Mouse (Mus musculus): ENCODE results near the gene Ube2q2. TPM values are rescaled to one million over a fixed set of nuclear protein-coding genes. Genes with fewer than 3 reads are reported as not detected.

The Ube2q2 gene
- total and polyA plus RNA-seq, 3 experiments: 13.1 to 24.4 (median 24.1) TPM

GRCm38 (mm10) chr9:55125735-55126134 is 22.9 kb upstream of the Ube2q2 start:
- H3K9me3 ChIP-seq (replicated peaks; ENCODE audit: low read length): no peaks in the 10 kb centered on the region
- in situ Hi-C loops (cut with MboI; ENCODE audit: low pct_ligation_motif_present, low pct_unique_long_range_greater_than_20kb, low sequenced_read_pairs) (no loop called here), dilution Hi-C loops (cut with MboI; ENCODE audit: extremely low pct_ligation_motif_present, extremely low pct_unique_long_range_greater_than_20kb, low sequenced_read_pairs) (no loop called here)
- H3K79me2 ChIP-seq (replicated peaks; ENCODE audit: control insufficient read depth, extremely low read depth, insufficient read depth, poor library complexity, severe bottlenecking): no peaks in the 10 kb centered on the region
- H3K4me2 ChIP-seq (ENCODE audit: insufficient read depth, low read depth, poor library complexity, severe bottlenecking): no peak overlapping the region
- H3K27me3 ChIP-seq (replicated peaks): no peaks in the 10 kb centered on the region
- no peak overlapping the region for H3K9ac ChIP-seq (ENCODE audit: insufficient read depth, low read depth)
- peaks cover 3 to 14% of the 10 kb centered on the region in 2 experiments; a peak in 3 of 4 replicates for H3K4me1 ChIP-seq (ENCODE audit: control insufficient read depth in 1 of 2, insufficient read depth in 2 of 2)
- no peak overlapping the region for H3K4me3 ChIP-seq (replicated peaks in 1 of 3; ENCODE audit: low read depth in 2 of 3, low read length in 2 of 3, poor library complexity in 1 of 3)
- H3K27ac ChIP-seq (ENCODE audit: insufficient read depth, low read depth): no peak overlapping the region
- no peaks in the 10 kb centered on the region for H3K36me3 ChIP-seq (replicated peaks in 1 of 2; ENCODE audit: control insufficient read depth in 1 of 2, insufficient read depth in 1 of 2, low read length in 1 of 2)
- no peak for TF ChIP-seq JUN (IDR thresholded peaks at IDR 0.05; ENCODE audit: insufficient read depth, low read depth, low read length)
- no peak for TF ChIP-seq POLR2AphosphoS2 (IDR thresholded peaks at IDR 0.05; ENCODE audit: low read depth, low read length)
- no peak for TF ChIP-seq MXI1 (IDR thresholded peaks at IDR 0.05; ENCODE audit: low read depth, low read length)
- TF ChIP-seq NRF1 (IDR thresholded peaks at IDR 0.05; ENCODE audit: low read depth, low read length): no peak
- TF ChIP-seq BHLHE40 (IDR thresholded peaks at IDR 0.05; ENCODE audit: low read depth, low read length): no peak
- TF ChIP-seq KAT2A (IDR thresholded peaks at IDR 0.05; ENCODE audit: insufficient replicate concordance, low read length): no peak
- TF ChIP-seq JUND (conservative IDR thresholded peaks at IDR 0.05; ENCODE audit: low read depth, low read length): no peak
- no peak for TF ChIP-seq MYC (IDR thresholded peaks at IDR 0.05; ENCODE audit: low read depth, low read length)
- TF ChIP-seq TCF12 (IDR thresholded peaks at IDR 0.05; ENCODE audit: low read depth, low read length): no peak
- TF ChIP-seq ZMIZ1 (IDR thresholded peaks at IDR 0.05; ENCODE audit: low read depth, low read length): no peak
- no peak for TF ChIP-seq CHD1 (IDR thresholded peaks at IDR 0.05; ENCODE audit: low read depth, low read length)
- no peak for TF ChIP-seq RAD21 (IDR thresholded peaks at IDR 0.05; ENCODE audit: low read depth, low read length)
- TF ChIP-seq CTCF (conservative IDR thresholded peaks at IDR 0.05 in 1 of 2, IDR thresholded peaks at IDR 0.05 in 1 of 2; ENCODE audit: low read depth in 2 of 2, low read length in 2 of 2): no peak
- TF ChIP-seq SMC3 (IDR thresholded peaks at IDR 0.05; ENCODE audit: low read depth, low read length): no peak
- no peak for DNase-seq (ENCODE audit: extremely low read depth)

- in situ Hi-C loops (cut with MboI; ENCODE audit: low pct_ligation_motif_present, low pct_unique_long_range_greater_than_20kb, low sequenced_read_pairs): no loop called here
- no peaks in the 10 kb centered on the region for H3K36me3 ChIP-seq (replicated peaks in 1 of 2; ENCODE audit: control insufficient read depth in 1 of 2, insufficient read depth in 1 of 2, low read length in 1 of 2)
- dilution Hi-C loops (cut with MboI; ENCODE audit: extremely low pct_ligation_motif_present, extremely low pct_unique_long_range_greater_than_20kb, low sequenced_read_pairs): no loop called here
- no peak for DNase-seq (ENCODE audit: extremely low read depth)
- H3K9ac ChIP-seq (ENCODE audit: insufficient read depth, low read depth): no peak overlapping the region
- H3K27me3 ChIP-seq (replicated peaks): no peaks in the 10 kb centered on the region
- TF ChIP-seq UBTF (IDR thresholded peaks at IDR 0.05; ENCODE audit: low read depth, low read length): no peak
- no peak for TF ChIP-seq SIN3A (IDR thresholded peaks at IDR 0.05; ENCODE audit: low read length)
- no peak for TF ChIP-seq ZNF384 (IDR thresholded peaks at IDR 0.05; ENCODE audit: low read depth, low read length)
- TF ChIP-seq POLR2AphosphoS2 (IDR thresholded peaks at IDR 0.05; ENCODE audit: low read depth, low read length): no peak
- no peak for TF ChIP-seq CHD1 (IDR thresholded peaks at IDR 0.05; ENCODE audit: low read depth, low read length)
- TF ChIP-seq MXI1 (IDR thresholded peaks at IDR 0.05; ENCODE audit: low read depth, low read length): no peak
- no peak for TF ChIP-seq MYC (IDR thresholded peaks at IDR 0.05; ENCODE audit: low read depth, low read length)
- H3K9me3 ChIP-seq (replicated peaks; ENCODE audit: low read length): no peaks in the 10 kb centered on the region
- peaks cover 3 to 14% of the 10 kb centered on the region in 2 experiments; a peak in 3 of 4 replicates for H3K4me1 ChIP-seq (ENCODE audit: control insufficient read depth in 1 of 2, insufficient read depth in 2 of 2)
- H3K79me2 ChIP-seq (replicated peaks; ENCODE audit: control insufficient read depth, extremely low read depth, insufficient read depth, poor library complexity, severe bottlenecking): no peaks in the 10 kb centered on the region
- H3K27ac ChIP-seq (ENCODE audit: insufficient read depth, low read depth): no peak overlapping the region
- H3K4me2 ChIP-seq (ENCODE audit: insufficient read depth, low read depth, poor library complexity, severe bottlenecking): no peak overlapping the region
- H3K4me3 ChIP-seq (replicated peaks in 1 of 3; ENCODE audit: low read depth in 2 of 3, low read length in 2 of 3, poor library complexity in 1 of 3): no peak overlapping the region
Measured at GRCm38 (mm10) chr9:55126295-55126694, 22.4 kb upstream of the Ube2q2 start.
